Mouse (Mus musculus) megakaryocyte, adult 5-6 weeks (primary cell): ENCODE measurements around the gene Chd4. TPM values are rescaled to one million over a fixed set of nuclear protein-coding genes. Genes with fewer than 3 reads are reported as not detected.
"Not testable (repeated sequence)": the region's sequence is repeated elsewhere in the genome, so short reads cannot be mapped to it uniquely, and the experiment has no call there.

Experiments
- ATAC-seq: 2 replicates; pipeline ENCODE4 v1.8.0; 2016; ENCODE audit warnings: mild to moderate bottlenecking, inconsistent platforms; ENCODE audit not compliant: poor library complexity, severe bottlenecking
- total RNA-seq, 2 experiments: library from RNA; stranded (forward) in 1 of 2; stranded (reverse) in 1 of 2; fragments of 153-499, 151-499 nt in 1 of 2; fragments of 221-1000, 200-1000 nt in 1 of 2; gene quantifications; 2 replicates each; pipeline versions ENCODE4 v1.2.3 to v1.2.4; 2015 to 2017

Gene Chd4
- total RNA-seq, 2 experiments from 2014 or later, result 64.9 to 282 TPM

DNA sequence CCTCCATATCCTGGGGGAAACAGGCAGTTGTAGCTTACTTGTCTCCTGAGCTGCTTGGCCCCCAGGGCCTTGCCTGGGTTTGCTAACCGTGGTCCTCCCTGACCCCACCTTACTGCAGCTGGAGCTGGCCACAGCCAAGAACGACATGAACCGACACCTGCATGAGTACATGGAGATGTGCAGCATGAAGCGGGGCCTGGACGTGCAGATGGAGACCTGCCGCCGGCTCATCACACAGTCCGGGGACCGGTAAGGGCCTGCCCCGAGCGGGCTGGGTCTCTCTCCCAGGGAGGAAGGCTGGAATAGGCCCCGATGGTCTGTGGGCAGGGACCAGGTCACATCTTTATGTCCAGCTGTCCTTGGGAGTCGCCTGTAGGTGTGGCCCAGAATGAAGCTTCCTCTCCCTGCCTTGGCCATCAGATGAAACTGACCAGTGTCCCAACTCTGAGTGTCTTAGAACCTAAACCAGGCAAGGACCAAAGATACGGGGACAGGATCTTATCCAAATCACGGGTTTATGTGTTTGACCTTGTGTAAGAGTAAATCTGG is 63.2 kb downstream of the Chd4 start:
- ATAC-seq, result no peak

GRCm38 (mm10) chr6:125159773-125160557 is 64.2 kb downstream of the Chd4 start:
- no peak for ATAC-seq

DNA sequence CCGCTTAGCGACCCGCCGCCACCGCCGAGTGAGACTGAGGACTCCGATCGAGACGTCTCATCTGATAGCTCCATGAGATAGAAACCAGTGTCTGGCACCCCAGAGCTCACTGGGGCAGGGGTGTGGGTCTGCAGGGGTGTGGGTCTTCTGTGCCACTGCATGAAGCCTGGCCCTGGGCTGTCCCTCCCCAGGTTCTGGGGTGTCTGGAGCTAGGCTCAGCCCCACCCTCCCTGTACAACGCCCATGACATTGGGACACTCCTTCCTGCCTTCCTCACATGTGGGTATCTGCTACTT is 64.7 kb downstream of the Chd4 start:
- ATAC-seq, result no peak

GRCm38 (mm10) chr6:125160854-125161760 is 65.3 kb downstream of the Chd4 start:
- no peak for ATAC-seq

DNA sequence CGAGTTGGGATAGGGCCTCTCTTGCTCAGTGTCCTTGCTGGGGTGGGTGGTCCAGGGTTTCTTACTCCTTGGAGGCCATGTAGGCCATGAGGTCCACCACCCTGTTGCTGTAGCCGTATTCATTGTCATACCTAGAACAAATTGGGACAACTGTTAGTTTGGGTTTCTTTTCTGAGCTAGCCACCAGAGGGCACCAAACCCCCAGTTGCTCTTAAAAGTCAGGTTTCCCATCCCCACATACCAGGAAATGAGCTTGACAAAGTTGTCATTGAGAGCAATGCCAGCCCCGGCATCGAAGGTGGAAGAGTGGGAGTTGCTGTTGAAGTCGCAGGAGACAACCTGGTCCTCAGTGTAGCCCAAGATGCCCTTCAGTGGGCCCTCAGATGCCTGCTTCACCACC is 66.2 kb downstream of the Chd4 start:
- ATAC-seq, result not testable (repeated sequence)

DNA sequence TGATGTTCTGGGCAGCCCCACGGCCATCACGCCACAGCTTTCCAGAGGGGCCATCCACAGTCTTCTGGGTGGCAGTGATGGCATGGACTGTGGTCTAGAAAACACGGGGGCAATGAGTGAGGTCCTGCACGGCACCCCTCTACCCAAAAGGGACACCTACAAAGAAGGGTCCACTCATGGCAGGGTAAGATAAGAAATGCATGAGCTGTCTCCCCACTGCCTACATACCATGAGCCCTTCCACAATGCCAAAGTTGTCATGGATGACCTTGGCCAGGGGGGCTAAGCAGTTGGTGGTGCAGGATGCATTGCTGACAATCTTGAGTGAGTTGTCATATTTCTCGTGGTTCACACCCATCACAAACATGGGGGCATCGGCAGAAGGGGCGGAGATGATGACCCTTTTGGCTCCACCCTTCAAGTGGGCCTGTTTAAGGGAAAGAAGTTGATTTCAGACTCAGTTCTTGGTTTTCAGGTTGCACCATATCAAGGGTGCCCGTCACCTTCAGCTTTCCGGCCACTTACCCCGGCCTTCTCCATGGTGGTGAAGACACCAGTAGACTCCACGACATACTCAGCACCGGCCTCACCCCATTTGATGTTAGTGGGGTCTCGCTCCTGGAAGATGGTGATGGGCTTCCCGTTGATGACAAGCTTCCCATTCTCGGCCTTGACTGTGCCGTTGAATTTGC is 67.0 kb downstream of the Chd4 start:
- ATAC-seq, result not testable (repeated sequence)

DNA sequence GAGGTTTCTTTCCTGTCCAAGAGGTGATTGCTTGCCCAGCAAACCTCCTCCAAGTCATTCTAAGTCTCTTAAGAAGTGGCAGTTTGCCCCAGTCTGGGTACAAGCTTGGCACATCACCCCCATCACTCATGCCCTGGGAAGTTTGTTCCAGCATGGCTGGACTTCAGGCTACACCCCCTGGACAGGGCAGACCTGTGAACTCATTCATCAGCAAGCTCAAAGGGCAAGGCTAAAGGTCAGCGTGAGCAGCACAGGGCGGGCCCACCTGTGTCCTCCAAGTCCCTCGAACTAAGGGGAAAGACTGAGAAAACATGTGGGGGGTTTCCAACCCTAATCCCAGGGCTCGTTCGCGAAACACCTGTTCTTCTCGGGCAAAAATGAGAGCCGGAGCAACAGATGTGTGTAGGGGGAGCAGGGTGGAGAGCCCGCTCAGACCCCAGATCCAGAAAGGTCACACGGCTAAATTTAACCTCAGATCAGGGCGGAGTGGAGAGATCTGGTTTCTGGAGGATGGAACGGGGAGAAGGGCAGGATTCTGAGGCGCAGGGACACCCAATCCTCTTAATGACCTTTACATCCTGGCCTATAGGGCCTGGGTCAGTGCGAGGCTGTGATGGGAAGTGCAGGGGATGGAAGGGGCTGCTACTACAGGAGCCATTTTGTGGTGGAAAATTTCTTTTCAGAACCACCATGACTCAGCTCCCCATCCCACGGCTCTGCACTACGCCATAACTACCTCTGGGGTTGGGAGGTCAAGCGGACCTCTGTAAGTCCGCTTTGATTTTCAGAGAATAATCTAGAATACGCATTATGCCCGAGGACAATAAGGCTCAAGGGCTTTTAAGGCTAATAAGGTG is 68.2 kb downstream of the Chd4 start:
- ATAC-seq, result peak; percentile 26

DNA sequence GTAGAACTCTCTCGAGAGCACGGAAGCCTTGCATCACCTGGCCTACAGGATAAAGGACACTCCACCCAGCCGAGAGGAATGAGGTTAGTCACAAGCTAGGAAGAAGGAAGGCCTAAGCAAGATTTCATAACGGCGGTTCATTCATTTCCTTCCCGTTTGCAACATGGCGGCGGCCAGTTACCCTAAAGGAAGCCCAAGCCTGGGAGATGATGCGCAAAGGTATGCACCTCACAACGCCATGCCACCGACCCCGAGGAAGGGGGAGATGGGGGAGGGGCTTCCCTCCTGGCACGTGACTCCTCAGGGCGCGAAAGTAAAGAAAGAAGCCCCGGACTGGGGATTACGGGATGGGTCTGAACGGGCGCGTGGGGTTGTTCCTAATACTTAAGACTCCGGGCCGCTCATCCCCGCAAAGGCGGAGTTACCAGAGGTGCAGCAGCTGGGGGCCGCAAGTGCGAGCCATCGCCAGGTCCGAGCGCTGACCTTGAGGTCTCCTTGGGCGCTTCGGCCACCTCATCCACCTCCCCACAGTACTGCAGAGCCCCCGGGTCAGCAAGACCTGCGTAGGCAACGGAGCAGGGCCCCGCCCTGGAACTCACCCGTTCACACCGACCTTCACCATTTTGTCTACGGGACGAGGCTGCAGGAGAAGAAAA is 69.0 kb downstream of the Chd4 start:
- peak; percentile 51 for ATAC-seq

- peak; percentile 77 for ATAC-seq
These were observed 69.6 kb downstream of the Chd4 start for GRCm38 (mm10) chr6:125165328-125165891.

- peak; percentile 11; the same call in 1 of the 2 replicates for ATAC-seq
These were observed 70.4 kb downstream of the Chd4 start, which contains the start of gene Gapdh for GRCm38 (mm10) chr6:125166051-125166751. Gene Gapdh, minus strand, starts transcription at chr6:125166467.

- ATAC-seq, result no peak
These were observed 71.3 kb downstream of the Chd4 start for GRCm38 (mm10) chr6:125166861-125167650.

GRCm38 (mm10) chr6:125168086-125168485 is 72.3 kb downstream of the Chd4 start:
- ATAC-seq, result no peak

GRCm38 (mm10) chr6:125170194-125170593 is 74.4 kb downstream of the Chd4 start:
- ATAC-seq, result no peak

GRCm38 (mm10) chr6:125172474-125172873 is 76.7 kb downstream of the Chd4 start:
- ATAC-seq, result no peak

- ATAC-seq, result no peak
These were observed 77.5 kb downstream of the Chd4 start for GRCm38 (mm10) chr6:125173256-125173655.

GRCm38 (mm10) chr6:125175469-125175868 is 79.7 kb downstream of the Chd4 start:
- ATAC-seq, result no peak

DNA sequence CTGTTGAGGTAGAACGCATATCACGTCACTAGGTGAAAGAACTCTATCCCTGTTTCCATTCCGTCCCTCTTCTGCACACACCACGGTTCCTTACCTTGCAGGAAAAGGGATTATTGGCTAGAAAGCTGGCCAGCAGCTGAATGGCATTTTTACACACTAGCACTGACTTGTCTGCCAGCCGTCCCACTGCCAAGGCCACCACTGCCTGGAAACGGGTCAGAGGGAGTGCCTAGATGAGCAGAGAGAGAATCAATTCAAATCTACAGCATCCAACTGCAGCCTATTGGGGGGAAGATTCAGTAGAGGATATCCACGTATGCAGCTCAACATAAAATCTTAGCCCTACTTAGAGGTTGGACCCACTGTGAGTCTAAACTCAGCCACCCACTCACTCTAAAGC is 83.8 kb downstream of the Chd4 start:
- no peak for ATAC-seq
